Mouse (Mus musculus): ENCODE measurements around the gene Sympk. TPM values are rescaled to one million over a fixed set of nuclear protein-coding genes. Genes with fewer than 3 reads are reported as not detected.

Gene Sympk
- polyA plus RNA-seq (2014; fragmentation: Nextera tagmentation; extraction: Ambion mirVana) = 29.4 and 30.5 TPM in 2 replicates

DNA sequence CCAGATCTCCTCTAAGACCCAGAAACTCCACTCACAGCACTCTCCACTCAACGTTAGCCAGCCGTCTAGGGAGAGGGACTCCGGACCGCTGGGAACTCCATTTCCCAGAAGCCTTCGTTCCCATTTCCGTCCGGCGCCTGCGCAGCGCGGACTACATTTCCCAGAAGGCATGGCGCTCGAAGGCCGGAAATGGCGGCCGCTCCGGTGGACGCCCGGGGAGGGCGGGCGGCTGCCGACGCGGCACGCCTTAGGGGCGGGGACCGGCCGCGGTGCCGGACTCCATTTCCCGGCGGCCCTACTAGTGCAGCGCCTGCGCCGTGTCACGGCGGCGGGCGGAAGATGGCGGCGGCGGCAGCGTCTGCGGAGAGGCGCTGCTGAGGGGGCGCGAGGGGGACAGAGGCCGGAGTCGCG lies at the start of gene Sympk:
Sympk (plus strand) TSS at position 282 of the 411 bp plus-strand sequence.
- Histone ChIP-seq H3K36me3 (ENCODE audit: control insufficient read depth, insufficient read depth, low read length) (no peaks in the 10 kb centered on the region), H3K27ac (ENCODE audit: low read depth, low read length) (0 out of 2 replicates have a peak within 1 kb of the TSS, but pooled peaks have one; percentile 6), H3K9me3 (ENCODE audit: control insufficient read depth, low read length) (no peaks in the 10 kb centered on the region), H3K4me2 (replicated peaks; ENCODE audit: low read depth, low read length) (peak within 1 kb of the TSS; percentile 63), H3K27me3 (ENCODE audit: control insufficient read depth, insufficient read depth, low read length) (peaks cover 34% of the 10 kb centered on the region), H3K9ac (ENCODE audit: low read depth, low read length) (peak within 1 kb of the TSS; percentile 88), H3K4me3 (ENCODE audit: low read depth, low read length) (peak within 1 kb of the TSS; percentile 87), H3K4me1 (replicated peaks; ENCODE audit: control insufficient read depth, insufficient read depth, low read length) (no peaks in the 10 kb centered on the region)
- peak; percentile 98 for DNase-seq (ENCODE audit: low spot score)
- peak; percentile 95 for ATAC-seq (ENCODE audit: low FRiP score)
- under 1% methylated on average over 44 of the region's 50 CpGs for WGBS

GRCm38 (mm10) chr7:18978381-18978780 lies 45.8 kb upstream of the Sympk start:
- no peak for ATAC-seq (ENCODE audit: low FRiP score)
- no peak for DNase-seq (ENCODE audit: low spot score)
- H3K27ac ChIP-seq (ENCODE audit: low read depth, low read length) = no peak overlapping the region

GRCm38 (mm10) chr7:18986503-18986902 lies 37.7 kb upstream of the Sympk start:
- no peaks in the 10 kb centered on the region for H3K36me3 ChIP-seq (ENCODE audit: control insufficient read depth, insufficient read depth, low read length)
- H3K9me3 ChIP-seq (ENCODE audit: control insufficient read depth, low read length) = no peaks in the 10 kb centered on the region
- H3K4me1 ChIP-seq (replicated peaks; ENCODE audit: control insufficient read depth, insufficient read depth, low read length) = no peaks in the 10 kb centered on the region; the same call in 1 of the 2 replicates
- no peak overlapping the region for H3K4me2 ChIP-seq (replicated peaks; ENCODE audit: low read depth, low read length)
- no peaks in the 10 kb centered on the region for H3K27me3 ChIP-seq (ENCODE audit: control insufficient read depth, insufficient read depth, low read length)
- WGBS = 72% methylated on average over 2 of the region's 2 CpGs
- no peak overlapping the region for H3K27ac ChIP-seq (ENCODE audit: low read depth, low read length)
- DNase-seq (ENCODE audit: low spot score) (no peak), ATAC-seq (ENCODE audit: low FRiP score) (no peak)
- H3K9ac ChIP-seq (ENCODE audit: low read depth, low read length) = no peak overlapping the region
- no peak overlapping the region for H3K4me3 ChIP-seq (ENCODE audit: low read depth, low read length)

More at GRCm38 (mm10) chr7:18978381-18978780, 45.8 kb upstream of the Sympk start:
- H3K9ac ChIP-seq (ENCODE audit: low read depth, low read length) = no peak overlapping the region
- H3K4me3 ChIP-seq (ENCODE audit: low read depth, low read length) = no peak overlapping the region
- no peaks in the 10 kb centered on the region for H3K9me3 ChIP-seq (ENCODE audit: control insufficient read depth, low read length)
- no peak overlapping the region for H3K4me2 ChIP-seq (replicated peaks; ENCODE audit: low read depth, low read length)
- WGBS = 97% methylated on average over 9 of the region's 9 CpGs
- no peaks in the 10 kb centered on the region for H3K27me3 ChIP-seq (ENCODE audit: control insufficient read depth, insufficient read depth, low read length)
- H3K4me1 ChIP-seq (replicated peaks; ENCODE audit: control insufficient read depth, insufficient read depth, low read length) = no peaks in the 10 kb centered on the region
- no peaks in the 10 kb centered on the region for H3K36me3 ChIP-seq (ENCODE audit: control insufficient read depth, insufficient read depth, low read length)

GRCm38 (mm10) chr7:18987100-18987499 lies 37.1 kb upstream of the Sympk start, which contains the start of gene Nanos2:
TSS of gene Nanos2 (plus strand) at chr7:18987400.
- Histone ChIP-seq H3K9me3 (ENCODE audit: control insufficient read depth, low read length) (no peaks in the 10 kb centered on the region), H3K4me2 (replicated peaks; ENCODE audit: low read depth, low read length) (no peak within 1 kb of the TSS), H3K36me3 (ENCODE audit: control insufficient read depth, insufficient read depth, low read length) (no peaks in the 10 kb centered on the region), H3K4me1 (replicated peaks; ENCODE audit: control insufficient read depth, insufficient read depth, low read length) (peaks cover 2% of the 10 kb centered on the region), H3K9ac (ENCODE audit: low read depth, low read length) (no peak within 1 kb of the TSS), H3K27ac (ENCODE audit: low read depth, low read length) (no peak within 1 kb of the TSS), H3K4me3 (ENCODE audit: low read depth, low read length) (no peak within 1 kb of the TSS), H3K27me3 (ENCODE audit: control insufficient read depth, insufficient read depth, low read length) (peaks cover 4% of the 10 kb centered on the region; the same call in 1 of the 2 replicates)
- DNase-seq (ENCODE audit: low spot score) = no peak
- no peak for ATAC-seq (ENCODE audit: low FRiP score)
- WGBS = 72% methylated on average over 2 of the region's 2 CpGs

DNA sequence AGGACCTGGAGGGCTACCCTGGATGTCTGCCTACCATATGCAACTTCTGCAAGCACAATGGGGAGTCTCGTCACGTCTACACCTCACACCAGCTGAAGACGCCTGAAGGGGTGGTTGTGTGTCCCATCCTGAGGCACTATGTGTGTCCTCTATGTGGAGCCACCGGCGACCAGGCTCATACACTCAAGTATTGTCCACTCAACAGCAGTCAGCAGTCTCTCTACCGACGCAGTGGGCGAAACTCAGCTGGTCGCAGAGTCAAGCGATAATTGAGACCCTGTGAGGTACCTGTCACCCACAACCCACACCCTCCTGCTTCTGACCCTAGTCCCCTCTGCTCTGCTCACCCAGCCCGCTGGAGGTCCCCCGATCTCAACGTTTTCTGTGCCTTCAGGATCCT lies 36.4 kb upstream of the Sympk start:
- no peak overlapping the region for H3K4me3 ChIP-seq (ENCODE audit: low read depth, low read length)
- no peaks in the 10 kb centered on the region for H3K36me3 ChIP-seq (ENCODE audit: control insufficient read depth, insufficient read depth, low read length)
- no peaks in the 10 kb centered on the region for H3K9me3 ChIP-seq (ENCODE audit: control insufficient read depth, low read length)
- no peak for DNase-seq (ENCODE audit: low spot score)
- no peak overlapping the region for H3K4me2 ChIP-seq (replicated peaks; ENCODE audit: low read depth, low read length)
- 68% methylated on average over 13 of the region's 13 CpGs for WGBS
- no peak overlapping the region for H3K27ac ChIP-seq (ENCODE audit: low read depth, low read length)
- peaks cover 9% of the 10 kb centered on the region; the same call in 1 of the 2 replicates for H3K27me3 ChIP-seq (ENCODE audit: control insufficient read depth, insufficient read depth, low read length)
- ATAC-seq (ENCODE audit: low FRiP score) = no peak
- peaks cover 2% of the 10 kb centered on the region for H3K4me1 ChIP-seq (replicated peaks; ENCODE audit: control insufficient read depth, insufficient read depth, low read length)
- no peak overlapping the region for H3K9ac ChIP-seq (ENCODE audit: low read depth, low read length)

- Histone ChIP-seq H3K4me3 (ENCODE audit: low read depth, low read length) (no peak overlapping the region), H3K36me3 (ENCODE audit: control insufficient read depth, insufficient read depth, low read length) (no peaks in the 10 kb centered on the region), H3K27ac (ENCODE audit: low read depth, low read length) (no peak overlapping the region), H3K4me1 (replicated peaks; ENCODE audit: control insufficient read depth, insufficient read depth, low read length) (peaks cover 2% of the 10 kb centered on the region), H3K4me2 (replicated peaks; ENCODE audit: low read depth, low read length) (no peak overlapping the region), H3K27me3 (ENCODE audit: control insufficient read depth, insufficient read depth, low read length) (peaks cover 15% of the 10 kb centered on the region; the same call in 1 of the 2 replicates), H3K9ac (ENCODE audit: low read depth, low read length) (no peak overlapping the region), H3K9me3 (ENCODE audit: control insufficient read depth, low read length) (no peaks in the 10 kb centered on the region)
- ATAC-seq (ENCODE audit: low FRiP score) (no peak), DNase-seq (ENCODE audit: low spot score) (no peak)
- 70% methylated on average over 6 of the region's 6 CpGs for WGBS
These were observed 35.4 kb upstream of the Sympk start for GRCm38 (mm10) chr7:18988780-18989179.

GRCm38 (mm10) chr7:18989995-18990394 lies 34.2 kb upstream of the Sympk start:
- peak overlapping the region; percentile 43 for H3K4me3 ChIP-seq (ENCODE audit: low read depth, low read length)
- H3K27me3 ChIP-seq (ENCODE audit: control insufficient read depth, insufficient read depth, low read length) = peaks cover 15% of the 10 kb centered on the region; the same call in 1 of the 2 replicates
- H3K36me3 ChIP-seq (ENCODE audit: control insufficient read depth, insufficient read depth, low read length) = no peaks in the 10 kb centered on the region
- DNase-seq (ENCODE audit: low spot score) (peak; percentile 46), ATAC-seq (ENCODE audit: low FRiP score) (peak; percentile 11; the same call in 1 of the 2 replicates)
- H3K9me3 ChIP-seq (ENCODE audit: control insufficient read depth, low read length) = no peaks in the 10 kb centered on the region
- peak overlapping the region; percentile 80 for H3K4me2 ChIP-seq (replicated peaks; ENCODE audit: low read depth, low read length)
- WGBS = 5% methylated on average over 5 of the region's 5 CpGs
- peaks cover 2% of the 10 kb centered on the region for H3K4me1 ChIP-seq (replicated peaks; ENCODE audit: control insufficient read depth, insufficient read depth, low read length)
- peak overlapping the region; percentile 8 for H3K9ac ChIP-seq (ENCODE audit: low read depth, low read length)
- H3K27ac ChIP-seq (ENCODE audit: low read depth, low read length) = peak overlapping the region; percentile 87

DNA sequence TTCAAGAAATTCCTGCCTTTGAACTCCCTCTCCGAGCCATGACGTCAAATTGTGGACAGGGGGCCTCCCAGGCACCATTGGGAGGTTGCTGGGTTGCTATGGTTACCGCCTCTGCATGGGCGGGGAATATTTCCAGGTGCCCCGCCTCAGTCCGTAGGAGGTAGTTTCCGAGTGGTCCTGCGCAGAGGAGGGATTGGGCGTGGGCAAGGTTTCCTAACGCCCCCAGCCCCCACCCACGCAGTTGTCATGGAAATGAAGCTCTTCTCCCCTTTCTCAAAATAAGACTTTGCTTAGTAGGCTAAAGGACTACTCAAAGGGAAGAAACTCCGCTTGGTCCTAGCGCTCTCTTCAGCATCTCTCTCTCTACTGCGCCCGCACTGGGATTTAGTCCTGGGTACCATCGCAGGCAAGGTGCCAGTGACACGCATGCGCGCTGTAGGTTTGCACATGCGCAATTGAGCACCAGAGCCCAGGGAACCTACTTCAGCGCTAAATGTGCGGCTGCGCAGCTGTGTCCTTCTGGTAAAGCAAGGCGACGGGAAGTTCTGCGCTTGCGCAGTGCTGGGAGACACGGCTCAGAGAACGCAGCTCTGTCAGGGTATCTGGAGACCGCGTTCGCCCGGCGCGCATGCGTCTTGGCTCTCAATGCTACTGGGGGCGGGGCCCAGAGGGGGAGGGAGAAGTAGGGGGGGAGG lies 33.4 kb upstream of the Sympk start, which contains the start of gene Mypop:
Mypop (plus strand) TSS at position 645 of the 695 bp plus-strand sequence.
- Histone ChIP-seq H3K9ac (ENCODE audit: low read depth, low read length) (peak within 1 kb of the TSS; percentile 64), H3K27ac (ENCODE audit: low read depth, low read length) (peak within 1 kb of the TSS; percentile 87), H3K4me3 (ENCODE audit: low read depth, low read length) (peak within 1 kb of the TSS; percentile 43), H3K4me1 (replicated peaks; ENCODE audit: control insufficient read depth, insufficient read depth, low read length) (peaks cover 2% of the 10 kb centered on the region), H3K9me3 (ENCODE audit: control insufficient read depth, low read length) (no peaks in the 10 kb centered on the region), H3K4me2 (replicated peaks; ENCODE audit: low read depth, low read length) (peak within 1 kb of the TSS; percentile 80), H3K36me3 (ENCODE audit: control insufficient read depth, insufficient read depth, low read length) (no peaks in the 10 kb centered on the region), H3K27me3 (ENCODE audit: control insufficient read depth, insufficient read depth, low read length) (peaks cover 15% of the 10 kb centered on the region; the same call in 1 of the 2 replicates)
- WGBS = under 1% methylated on average over 37 of the region's 37 CpGs
- DNase-seq (ENCODE audit: low spot score) (peak; percentile 100), ATAC-seq (ENCODE audit: low FRiP score) (peak; percentile 94)

Measured in hindbrain, embryonic 11.5 days (tissue).